Mouse (Mus musculus) forebrain, embryonic 12.5 days (tissue): Measurements from ENCODE around the gene Ahcyl2. TPM values are rescaled to one million over a fixed set of nuclear protein-coding genes. Genes with fewer than 3 reads are reported as not detected.
"Not testable (repeated sequence)": the region's sequence is repeated elsewhere in the genome, so short reads cannot be mapped to it uniquely, and the experiment has no call there.

Experiments used
- ATAC-seq: fragments of 200-750 bp; cut with Nextera tagmentation; 2 replicates; pipeline ENCODE4 v1.8.0; 2017; ENCODE audit warnings: moderate TSS enrichment; ENCODE audit not compliant: low FRiP score
- H3K27ac ChIP-seq: fragments of 300-500 bp; sonication (generic); 2 replicates; pipeline ENCODE4 v1.5.1; 2016; ENCODE audit warnings: mild to moderate bottlenecking
- H3K27me3 ChIP-seq: fragments of 300-500 bp; sonication (generic); 2 replicates; pipeline ENCODE4 v1.6.1; 2016; ENCODE audit warnings: mild to moderate bottlenecking
- H3K36me3 ChIP-seq: fragments of 300-500 bp; sonication (generic); replicated peaks from 2 replicates; pipeline ENCODE4 v1.6.1; 2016; ENCODE audit warnings: mild to moderate bottlenecking
- H3K4me1 ChIP-seq: fragments of 300-500 bp; sonication (generic); 2 replicates; pipeline ENCODE4 v1.6.1; 2016
- H3K4me2 ChIP-seq: fragments of 300-500 bp; sonication (generic); 2 replicates; pipeline ENCODE4 v1.6.1; 2016; ENCODE audit warnings: mild to moderate bottlenecking, moderate library complexity
- H3K4me3 ChIP-seq: fragments of 300-500 bp; sonication (generic); replicated peaks from 2 replicates; pipeline ENCODE4 v1.5.1; 2016; ENCODE audit warnings: mild to moderate bottlenecking
- H3K9ac ChIP-seq: fragments of 300-500 bp; sonication (generic); 2 replicates; pipeline ENCODE4 v1.6.1; 2016; ENCODE audit warnings: mild to moderate bottlenecking
- H3K9me3 ChIP-seq: fragments of 300-500 bp; sonication (generic); 2 replicates; pipeline ENCODE4 v1.6.1; 2016
- WGBS: fragments of 180-500 bp; shearing (Covaris S2); methylation state at CpG from one replicate; pipeline ENCODE4 v1.1.7; 2016; 5-methylcytosine and 5-hydroxymethylcytosine counted together
- polyA plus RNA-seq: library from polyadenylated mRNA; unstranded; fragments of >200 nt; fragmentation: Nextera tagmentation; extraction: Ambion mirVana; gene quantifications from 2 replicates; pipeline ENCODE4 v1.2.1, GENCODE M21; 2016

Gene Ahcyl2
- polyA plus RNA-seq, 1 experiment from 2014 or later: 18.6 TPM

DNA sequence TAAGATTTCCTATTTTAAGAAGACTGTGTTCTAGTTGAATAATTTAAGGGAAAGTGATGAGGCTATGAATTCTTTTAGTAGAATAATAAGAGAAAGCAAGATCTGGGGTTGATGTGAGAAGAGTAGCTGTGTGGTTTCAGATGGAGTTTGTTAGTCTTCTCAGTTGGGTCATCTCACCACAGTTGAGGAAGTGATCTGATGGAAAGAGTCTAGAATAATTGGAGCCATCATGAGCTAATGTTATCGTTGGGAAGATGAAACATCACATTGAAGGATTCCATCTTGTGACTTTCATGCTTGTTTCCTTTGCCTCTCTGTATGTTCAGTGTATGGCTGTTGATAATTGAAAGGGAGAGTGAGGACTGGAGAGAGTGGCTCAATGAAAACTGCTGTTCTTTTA, 35.2 kb downstream of the Ahcyl2 start:
- H3K27me3 ChIP-seq: no peaks in the 10 kb centered on the region
- H3K36me3 ChIP-seq: no peaks in the 10 kb centered on the region
- H3K9me3 ChIP-seq: no peaks in the 10 kb centered on the region
- H3K4me3 ChIP-seq: no peak overlapping the region
- WGBS: 93% methylated on average over 1 of the region's 1 CpGs
- H3K4me1 ChIP-seq: no peaks in the 10 kb centered on the region
- no peak overlapping the region for H3K4me2 ChIP-seq
- no peak overlapping the region for H3K27ac ChIP-seq
- H3K9ac ChIP-seq: no peak overlapping the region
- ATAC-seq: no peak

DNA sequence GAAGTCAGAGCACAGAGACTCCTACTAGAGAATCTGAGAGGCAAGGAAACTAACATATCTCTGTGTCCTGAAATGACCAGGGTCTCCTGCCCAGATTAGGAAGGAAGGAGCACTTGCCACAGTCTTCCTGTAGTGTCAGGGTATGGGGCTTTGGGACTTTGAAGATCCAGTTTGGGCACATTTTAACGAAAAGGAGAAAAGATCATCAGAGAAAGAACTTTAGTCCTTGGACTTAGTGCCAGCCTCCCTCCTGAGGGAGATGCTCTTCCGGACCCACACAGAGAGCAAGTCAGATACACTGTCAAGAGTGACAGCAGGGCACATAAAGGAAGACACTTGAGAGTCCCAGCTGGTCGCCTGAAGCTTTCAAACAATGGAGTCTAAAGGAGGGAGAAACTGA, 36.2 kb downstream of the Ahcyl2 start:
- no peak overlapping the region for H3K4me2 ChIP-seq
- H3K9ac ChIP-seq: no peak overlapping the region
- no peaks in the 10 kb centered on the region for H3K9me3 ChIP-seq
- 67% methylated on average over 3 of the region's 3 CpGs for WGBS
- no peak for ATAC-seq
- no peak overlapping the region for H3K4me3 ChIP-seq
- H3K27me3 ChIP-seq: no peaks in the 10 kb centered on the region
- no peaks in the 10 kb centered on the region for H3K36me3 ChIP-seq
- no peaks in the 10 kb centered on the region for H3K4me1 ChIP-seq
- no peak overlapping the region for H3K27ac ChIP-seq

DNA sequence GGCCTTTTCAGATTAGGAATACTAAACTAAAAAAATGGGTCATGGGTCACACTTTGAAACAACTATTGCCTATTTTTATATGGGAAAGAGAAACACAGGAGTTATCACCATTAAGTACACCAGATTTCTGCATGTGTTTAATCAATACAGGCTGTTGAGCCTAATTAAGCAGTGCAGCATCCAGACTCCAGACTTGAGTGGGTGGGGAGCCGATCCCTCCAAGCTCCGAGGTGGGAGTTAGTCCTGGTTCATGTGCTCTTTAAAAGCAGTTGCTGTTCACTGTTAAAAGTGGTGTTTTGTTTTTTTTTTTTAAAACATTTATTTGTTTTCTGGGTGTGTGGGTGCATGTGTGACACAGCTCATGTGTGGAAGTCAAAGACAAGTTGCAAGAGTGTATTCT, 37.6 kb downstream of the Ahcyl2 start:
- Histone ChIP-seq H3K27ac (no peak overlapping the region), H3K4me1 (no peaks in the 10 kb centered on the region), H3K36me3 (no peaks in the 10 kb centered on the region), H3K9me3 (no peaks in the 10 kb centered on the region), H3K27me3 (no peaks in the 10 kb centered on the region), H3K4me3 (no peak overlapping the region), H3K4me2 (no peak overlapping the region), H3K9ac (no peak overlapping the region)
- 72% methylated on average over 2 of the region's 2 CpGs for WGBS
- no peak for ATAC-seq

DNA sequence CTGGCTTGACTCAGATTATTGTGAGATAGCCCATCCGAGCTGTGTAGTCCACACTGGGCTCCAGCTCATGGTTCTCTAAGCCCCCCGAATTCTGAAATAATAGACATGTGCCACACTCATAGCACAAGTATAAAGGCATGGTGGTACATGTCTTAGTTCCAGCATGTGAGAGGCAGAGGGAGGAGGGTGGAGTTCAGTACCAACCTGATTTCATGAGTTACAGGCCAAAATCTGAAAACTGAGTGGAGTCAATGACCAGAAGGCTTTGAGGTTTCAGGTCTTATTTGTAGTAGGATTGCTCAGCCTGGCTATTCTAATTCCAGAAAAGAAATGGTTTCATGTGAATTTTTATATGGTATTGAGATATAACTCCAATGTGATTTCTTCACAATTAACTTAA, 44.3 kb downstream of the Ahcyl2 start:
- 82% methylated on average over 2 of the region's 2 CpGs for WGBS

DNA sequence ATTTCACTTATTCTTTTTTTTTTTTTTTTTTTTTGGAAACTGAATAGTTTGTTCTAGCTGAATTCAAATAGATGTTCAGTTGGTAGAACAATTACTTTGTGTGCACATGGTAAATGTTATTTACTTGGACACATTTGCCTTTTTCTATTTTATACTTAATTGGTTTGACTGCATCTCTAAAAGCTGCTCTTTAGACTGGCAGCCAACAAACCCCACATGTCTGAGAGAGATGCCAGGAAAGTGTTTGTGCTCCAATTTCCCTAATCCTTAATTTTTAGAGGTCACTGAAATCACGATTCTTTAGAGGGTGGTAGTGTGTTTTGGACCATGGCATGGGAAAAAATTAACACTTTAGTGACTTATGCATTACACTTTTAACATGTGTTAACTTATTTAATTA, 44.8 kb downstream of the Ahcyl2 start:
- Histone ChIP-seq H3K27ac (no peak overlapping the region), H3K27me3 (no peaks in the 10 kb centered on the region), H3K4me3 (no peak overlapping the region), H3K4me2 (no peak overlapping the region), H3K4me1 (peaks cover 22% of the 10 kb centered on the region), H3K9ac (no peak overlapping the region), H3K36me3 (no peaks in the 10 kb centered on the region), H3K9me3 (no peaks in the 10 kb centered on the region)
- WGBS: 17% methylated on average over 1 of the region's 1 CpGs
- ATAC-seq: no peak

More for the DNA sequence above, 44.3 kb downstream of the Ahcyl2 start:
- H3K4me2 ChIP-seq: no peak overlapping the region
- ATAC-seq: no peak
- H3K9me3 ChIP-seq: no peaks in the 10 kb centered on the region
- no peaks in the 10 kb centered on the region for H3K36me3 ChIP-seq
- no peaks in the 10 kb centered on the region for H3K27me3 ChIP-seq
- H3K4me1 ChIP-seq: peaks cover 22% of the 10 kb centered on the region
- H3K27ac ChIP-seq: no peak overlapping the region
- no peak overlapping the region for H3K9ac ChIP-seq
- H3K4me3 ChIP-seq: no peak overlapping the region

DNA sequence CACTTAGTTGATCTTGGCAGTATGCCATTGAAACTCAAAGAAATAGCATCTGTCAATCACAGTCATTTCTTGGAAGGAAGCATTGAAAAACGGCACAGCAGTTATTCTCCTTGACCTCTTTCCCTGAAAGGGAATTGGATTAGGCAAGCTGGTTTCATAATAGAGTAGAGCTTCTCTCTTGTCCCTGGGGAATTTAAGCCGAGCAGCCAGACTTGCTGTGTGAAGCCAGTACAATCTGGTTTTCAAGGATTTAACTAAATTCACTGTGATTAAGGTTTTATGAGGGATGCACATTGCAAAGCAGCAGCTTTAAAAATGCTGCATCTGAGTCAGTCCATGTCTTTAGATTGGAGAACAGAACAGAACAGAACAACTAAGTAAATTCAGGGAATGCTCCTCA, 46.8 kb downstream of the Ahcyl2 start:
- Histone ChIP-seq H3K27ac (peak overlapping the region; percentile 81), H3K4me2 (peak overlapping the region; percentile 15; the same call in 1 of the 2 replicates), H3K9me3 (no peaks in the 10 kb centered on the region), H3K36me3 (no peaks in the 10 kb centered on the region), H3K9ac (no peak overlapping the region), H3K27me3 (no peaks in the 10 kb centered on the region), H3K4me3 (no peak overlapping the region), H3K4me1 (peaks cover 22% of the 10 kb centered on the region)
- ATAC-seq: peak; percentile 77; the same call in 1 of the 2 replicates
- 3% methylated on average over 2 of the region's 2 CpGs for WGBS

DNA sequence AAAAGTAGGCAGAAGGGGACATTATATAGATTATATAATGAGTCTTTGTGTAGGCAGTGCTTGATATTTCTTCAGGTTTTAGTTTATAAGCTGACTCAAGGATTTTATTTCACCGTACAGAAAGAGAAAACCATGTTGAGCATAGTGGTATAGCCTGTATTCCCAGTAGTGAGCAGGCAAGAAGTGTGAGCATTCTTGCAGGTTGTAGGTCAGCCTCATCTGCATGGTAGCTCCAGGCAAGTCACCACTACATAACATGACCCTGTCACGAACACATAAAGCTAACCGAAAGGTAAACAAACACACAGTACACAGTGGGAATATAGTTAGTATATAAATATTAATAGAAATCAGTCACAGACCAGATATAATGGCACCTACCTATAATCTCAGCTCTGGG, 47.2 kb downstream of the Ahcyl2 start:
- Histone ChIP-seq H3K27ac (peak overlapping the region; percentile 81), H3K4me2 (0 out of 2 replicates have a peak overlapping the region, but pooled peaks have one; percentile 15), H3K4me3 (no peak overlapping the region), H3K9me3 (no peaks in the 10 kb centered on the region), H3K36me3 (no peaks in the 10 kb centered on the region), H3K27me3 (no peaks in the 10 kb centered on the region), H3K9ac (no peak overlapping the region), H3K4me1 (peaks cover 22% of the 10 kb centered on the region)
- 45% methylated on average over 3 of the region's 3 CpGs for WGBS
- no peak for ATAC-seq

DNA sequence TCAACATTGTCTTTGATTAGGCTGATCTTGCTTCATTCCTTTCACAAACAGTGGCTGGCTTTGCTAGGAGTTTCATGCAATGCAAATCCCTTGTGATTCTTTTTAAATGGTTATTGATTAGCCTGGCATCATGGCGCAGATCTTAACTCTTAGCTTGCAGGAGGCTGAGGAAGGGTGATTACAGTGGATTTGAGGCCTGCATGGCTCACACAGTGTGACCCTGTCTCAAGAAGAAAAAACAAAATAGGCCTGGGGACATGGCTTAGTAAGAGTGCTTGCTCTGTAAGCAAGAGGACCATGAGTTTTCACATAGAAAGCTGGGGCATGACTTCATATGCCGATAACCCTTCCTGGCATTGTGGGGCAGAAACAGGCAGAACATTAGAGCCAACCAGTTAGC, 47.8 kb downstream of the Ahcyl2 start:
- Histone ChIP-seq H3K4me1 (peaks cover 22% of the 10 kb centered on the region), H3K4me3 (no peak overlapping the region), H3K9ac (no peak overlapping the region), H3K4me2 (no peak overlapping the region), H3K27me3 (no peaks in the 10 kb centered on the region), H3K9me3 (no peaks in the 10 kb centered on the region), H3K27ac (peak overlapping the region; percentile 81), H3K36me3 (no peaks in the 10 kb centered on the region)
- ATAC-seq: no peak
- 61% methylated on average over 2 of the region's 2 CpGs for WGBS

DNA sequence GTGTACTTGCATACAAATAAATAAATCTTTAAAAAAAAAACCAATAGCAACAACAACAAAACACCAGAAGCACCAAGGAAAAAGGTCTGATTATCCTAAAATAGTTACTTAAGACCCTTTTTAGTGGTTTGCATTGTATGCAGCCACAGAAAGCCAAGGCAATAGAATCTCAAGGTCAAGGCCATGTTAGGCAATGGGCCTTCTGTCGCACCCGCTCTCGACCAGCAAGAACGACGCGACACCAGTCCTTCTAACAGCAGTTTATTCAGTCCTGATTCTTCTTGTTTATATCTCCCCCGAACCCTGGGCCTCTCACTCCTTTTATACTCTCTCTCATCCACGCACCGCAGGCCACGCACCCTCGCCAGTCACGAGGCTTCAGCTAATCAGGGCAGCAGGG, 48.6 kb downstream of the Ahcyl2 start:
- not testable (repeated sequence) for H3K27me3 ChIP-seq, H3K4me2 ChIP-seq, ATAC-seq, H3K9ac ChIP-seq, H3K27ac ChIP-seq, H3K4me3 ChIP-seq, H3K36me3 ChIP-seq, H3K9me3 ChIP-seq
- 86% methylated on average over 12 of the region's 12 CpGs for WGBS
- H3K4me1 ChIP-seq: peaks cover 22% of the 10 kb centered on the region

DNA sequence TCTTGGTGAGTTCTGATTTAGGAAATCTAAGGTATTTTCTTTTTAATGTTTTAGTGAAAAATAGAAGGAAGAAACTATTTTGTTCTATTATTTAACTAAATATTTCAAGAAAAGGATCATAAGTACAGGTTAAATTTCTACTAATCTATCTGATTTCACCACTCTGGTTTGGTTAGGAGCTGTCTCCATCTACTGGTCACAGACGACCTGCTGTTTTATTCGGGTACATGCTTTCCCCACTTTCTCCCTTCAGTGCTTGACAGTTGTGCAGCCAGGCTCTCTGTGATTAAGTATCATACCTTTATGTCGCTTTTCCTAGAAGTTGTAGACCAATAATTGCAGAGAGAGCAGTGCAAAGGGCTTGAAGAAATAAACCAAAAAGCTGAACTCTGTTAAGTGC, 51.5 kb downstream of the Ahcyl2 start:
- 29% methylated on average over 3 of the region's 3 CpGs for WGBS

DNA sequence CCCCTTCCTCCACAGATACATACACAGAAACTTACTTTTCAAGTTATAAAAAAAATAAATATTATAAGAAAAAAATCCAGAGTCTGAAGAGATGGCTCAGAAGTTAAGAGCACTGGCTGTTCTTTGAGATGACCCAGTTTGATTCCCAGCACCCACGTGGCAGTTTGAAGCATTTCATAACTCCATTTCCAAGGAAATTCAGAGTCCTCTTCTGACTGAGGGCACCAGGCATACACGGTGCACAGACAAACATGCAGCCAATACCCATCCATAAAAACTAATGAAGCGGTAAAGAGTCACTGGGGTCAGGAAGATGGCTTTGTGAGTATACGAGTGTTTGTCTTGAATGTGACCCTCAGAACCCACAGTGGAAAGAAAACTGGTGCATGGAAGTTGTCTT, 52.5 kb downstream of the Ahcyl2 start:
- no peak overlapping the region for H3K4me3 ChIP-seq
- H3K9me3 ChIP-seq: no peaks in the 10 kb centered on the region
- H3K9ac ChIP-seq: no peak overlapping the region
- ATAC-seq: no peak
- no peak overlapping the region for H3K4me2 ChIP-seq
- H3K27me3 ChIP-seq: no peaks in the 10 kb centered on the region
- 73% methylated on average over 4 of the region's 4 CpGs for WGBS
- H3K27ac ChIP-seq: no peak overlapping the region
- H3K4me1 ChIP-seq: peaks cover 7% of the 10 kb centered on the region
- no peaks in the 10 kb centered on the region for H3K36me3 ChIP-seq

More for the DNA sequence above, 51.5 kb downstream of the Ahcyl2 start:
- ATAC-seq: no peak
- no peak overlapping the region for H3K4me2 ChIP-seq
- H3K27me3 ChIP-seq: no peaks in the 10 kb centered on the region
- peaks cover 18% of the 10 kb centered on the region for H3K4me1 ChIP-seq
- no peaks in the 10 kb centered on the region for H3K9me3 ChIP-seq
- no peak overlapping the region for H3K4me3 ChIP-seq
- H3K27ac ChIP-seq: no peak overlapping the region
- no peaks in the 10 kb centered on the region for H3K36me3 ChIP-seq
- H3K9ac ChIP-seq: no peak overlapping the region

DNA sequence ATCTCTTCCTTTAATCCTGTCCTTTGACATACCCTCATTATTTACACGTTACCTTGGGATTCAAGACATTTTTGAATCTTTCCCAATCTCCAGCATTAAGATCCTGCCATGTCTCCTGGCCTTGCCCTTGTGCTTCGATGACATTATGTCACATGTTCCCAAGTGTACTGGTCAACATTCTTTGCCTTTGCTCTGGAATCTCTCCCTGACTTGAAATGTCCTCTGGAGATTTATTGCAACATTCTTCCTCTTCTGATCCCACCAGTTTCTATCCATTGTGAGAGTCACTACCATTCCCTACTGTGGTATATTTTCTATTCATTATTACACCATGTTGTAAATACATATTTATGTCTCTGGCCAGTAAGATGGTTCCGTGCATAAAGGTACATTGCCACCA, 53.1 kb downstream of the Ahcyl2 start:
- ATAC-seq: no peak
- Histone ChIP-seq H3K27ac (no peak overlapping the region), H3K27me3 (no peaks in the 10 kb centered on the region), H3K9me3 (no peaks in the 10 kb centered on the region), H3K4me3 (no peak overlapping the region), H3K4me2 (no peak overlapping the region), H3K9ac (no peak overlapping the region), H3K36me3 (no peaks in the 10 kb centered on the region), H3K4me1 (peaks cover 1% of the 10 kb centered on the region; the same call in 1 of the 2 replicates)
- 93% methylated on average over 3 of the region's 3 CpGs for WGBS

DNA sequence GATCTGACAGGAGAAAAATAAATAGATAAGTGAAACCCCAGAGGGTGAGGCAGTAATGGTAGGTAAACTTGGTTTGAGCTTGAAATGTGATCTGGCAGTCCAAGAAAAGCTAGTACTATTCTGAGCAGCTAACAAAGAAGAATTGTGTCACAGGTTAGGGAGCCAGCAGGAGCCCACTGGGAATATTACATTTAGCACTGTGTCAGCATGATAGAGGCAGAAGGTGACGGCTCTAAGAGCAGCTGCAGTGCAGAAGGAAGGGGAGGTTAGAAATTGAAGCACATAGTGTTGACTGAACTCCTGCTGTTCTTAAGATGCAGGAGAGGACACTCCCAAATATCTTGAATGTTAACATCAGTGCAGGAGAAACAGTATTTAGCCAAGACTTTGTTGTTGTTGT, 54.0 kb downstream of the Ahcyl2 start:
- H3K9ac ChIP-seq: no peak overlapping the region
- H3K9me3 ChIP-seq: no peaks in the 10 kb centered on the region
- ATAC-seq: no peak
- 66% methylated on average over 1 of the region's 1 CpGs for WGBS
- H3K27me3 ChIP-seq: no peaks in the 10 kb centered on the region
- H3K4me2 ChIP-seq: no peak overlapping the region
- no peaks in the 10 kb centered on the region for H3K36me3 ChIP-seq
- no peak overlapping the region for H3K27ac ChIP-seq
- H3K4me1 ChIP-seq: no peaks in the 10 kb centered on the region
- H3K4me3 ChIP-seq: no peak overlapping the region

DNA sequence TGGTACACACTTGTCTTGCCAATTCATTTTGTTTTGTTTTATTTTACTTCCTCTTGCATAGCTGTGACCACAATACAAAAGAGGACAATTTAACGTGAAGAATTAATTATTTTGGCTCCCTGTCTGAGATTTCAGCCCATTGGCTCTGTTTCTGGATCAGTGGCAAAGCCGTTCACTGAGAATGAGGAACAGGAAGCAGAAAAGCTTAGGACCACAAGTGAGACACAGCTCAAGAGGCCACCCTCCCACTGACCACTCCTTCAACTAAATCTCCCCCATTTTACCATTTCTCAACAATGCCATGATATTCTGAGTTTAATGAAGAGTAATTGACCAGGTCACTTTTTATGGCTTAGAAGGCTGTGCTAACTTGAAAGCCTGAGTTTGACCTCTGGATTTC, 57.5 kb downstream of the Ahcyl2 start:
- no peak overlapping the region for H3K4me2 ChIP-seq
- H3K9me3 ChIP-seq: no peaks in the 10 kb centered on the region
- 59% methylated on average over 2 of the region's 2 CpGs for WGBS
- ATAC-seq: no peak
- H3K36me3 ChIP-seq: no peaks in the 10 kb centered on the region
- no peaks in the 10 kb centered on the region for H3K27me3 ChIP-seq
- H3K4me3 ChIP-seq: no peak overlapping the region
- H3K9ac ChIP-seq: no peak overlapping the region
- H3K4me1 ChIP-seq: no peaks in the 10 kb centered on the region
- no peak overlapping the region for H3K27ac ChIP-seq
